Mouse (Mus musculus) gastrocnemius, adult 18-20 months (tissue): ENCODE measurements at regions not wholly inside any gene's neighbourhood (a gene's known extent, or its start where the extent isn't known, plus 50 kb on each side); places are given as distances from the start of the nearest gene placed in this dataset.

Experiments used
- DNase-seq: peaks from one replicate; pipeline ENCODE4 v3.0.0; 2021; ENCODE audit warnings: low spot score

- DNase-seq, result no peak
These were observed 853.7 kb downstream of the Otol1 start for GRCm38 (mm10) chr3:70860909-70861675.

- DNase-seq, result peak; percentile 1
These were observed 866.5 kb downstream of the Otol1 start for GRCm38 (mm10) chr3:70873688-70874551.

DNA sequence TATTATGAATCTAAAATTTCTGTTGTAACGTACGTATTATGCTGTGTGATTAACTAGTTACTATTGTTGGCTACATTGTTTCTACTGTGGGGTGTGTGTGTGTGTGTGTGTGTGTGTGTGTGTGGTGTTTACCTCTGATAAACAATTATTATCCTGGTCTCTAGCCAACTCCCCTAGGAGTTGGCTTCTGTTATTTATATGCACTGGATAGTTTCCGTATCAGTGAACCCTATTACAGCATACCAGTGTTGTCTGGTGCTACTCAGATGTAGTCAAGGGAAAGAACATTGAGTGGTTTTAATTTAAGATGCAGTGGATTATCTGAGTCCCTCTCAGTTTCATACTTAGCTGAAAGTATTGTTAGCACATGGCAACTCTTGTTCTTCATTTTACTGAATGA is 867.2 kb downstream of the Otol1 start:
- DNase-seq, result no peak
